Mouse (Mus musculus): Measurements from ENCODE around the gene Stard9. TPM values are rescaled to one million over a fixed set of nuclear protein-coding genes. Genes with fewer than 3 reads are reported as not detected.
"Not testable (repeated sequence)": the region's sequence is repeated elsewhere in the genome, so short reads cannot be mapped to it uniquely, and the experiment has no call there.

Stard9 gene
- polyA plus RNA-seq, 1 experiment from 2014 or later, result 4.5 TPM

GRCm38 (mm10) chr2:120667446-120667845, 38.5 kb downstream of the Stard9 start:
- Histone ChIP-seq H3K27ac (ENCODE audit: low read length) (no peak overlapping the region), H3K4me1 (ENCODE audit: insufficient read depth, low read length) (peaks cover 6% of the 10 kb centered on the region; the same call in 1 of the 2 replicates), H3K4me3 (ENCODE audit: low read length) (no peak overlapping the region), H3K27me3 (ENCODE audit: insufficient read depth, low read length) (no peaks in the 10 kb centered on the region), H3K36me3 (ENCODE audit: insufficient read depth, low read length) (0 out of 2 replicates have a peak, but pooled peaks cover 3% of the 10 kb centered on the region), H3K9me3 (ENCODE audit: low read length) (no peaks in the 10 kb centered on the region), H3K4me2 (replicated peaks; ENCODE audit: low read depth, low read length) (no peak overlapping the region), H3K9ac (replicated peaks; ENCODE audit: low read length) (no peak overlapping the region)
- WGBS, result 85% methylated on average over 2 of the region's 2 CpGs
- ATAC-seq (ENCODE audit: low FRiP score, low TSS enrichment), result no peak

- H3K9ac ChIP-seq (replicated peaks; ENCODE audit: low read length), result no peak overlapping the region
- no peak overlapping the region for H3K27ac ChIP-seq (ENCODE audit: low read length)
- H3K4me3 ChIP-seq (ENCODE audit: low read length), result no peak overlapping the region
- no peak for ATAC-seq (ENCODE audit: low FRiP score, low TSS enrichment)
- 0 out of 2 replicates have a peak, but pooled peaks cover 3% of the 10 kb centered on the region for H3K36me3 ChIP-seq (ENCODE audit: insufficient read depth, low read length)
- H3K27me3 ChIP-seq (ENCODE audit: insufficient read depth, low read length), result no peaks in the 10 kb centered on the region
- WGBS, result 74% methylated on average over 2 of the region's 2 CpGs
- H3K9me3 ChIP-seq (ENCODE audit: low read length), result no peaks in the 10 kb centered on the region
- no peak overlapping the region for H3K4me2 ChIP-seq (replicated peaks; ENCODE audit: low read depth, low read length)
- H3K4me1 ChIP-seq (ENCODE audit: insufficient read depth, low read length), result no peaks in the 10 kb centered on the region
Measured at GRCm38 (mm10) chr2:120670253-120670652, 41.3 kb downstream of the Stard9 start.

GRCm38 (mm10) chr2:120681151-120681550, 52.2 kb downstream of the Stard9 start:
- 85% methylated on average over 7 of the region's 7 CpGs for WGBS
- ATAC-seq (ENCODE audit: low FRiP score, low TSS enrichment); H3K4me1 ChIP-seq (ENCODE audit: insufficient read depth, low read length); H3K4me2 ChIP-seq (replicated peaks; ENCODE audit: low read depth, low read length); H3K36me3 ChIP-seq (ENCODE audit: insufficient read depth, low read length); H3K27me3 ChIP-seq (ENCODE audit: insufficient read depth, low read length); H3K4me3 ChIP-seq (ENCODE audit: low read length); H3K9ac ChIP-seq (replicated peaks; ENCODE audit: low read length); H3K9me3 ChIP-seq (ENCODE audit: low read length); H3K27ac ChIP-seq (ENCODE audit: low read length): not testable (repeated sequence)

GRCm38 (mm10) chr2:120697767-120698166, 68.8 kb downstream of the Stard9 start:
- H3K27me3 ChIP-seq (ENCODE audit: insufficient read depth, low read length), result no peaks in the 10 kb centered on the region
- WGBS, result 81% methylated on average over 5 of the region's 5 CpGs
- no peak for ATAC-seq (ENCODE audit: low FRiP score, low TSS enrichment)
- no peak overlapping the region for H3K9ac ChIP-seq (replicated peaks; ENCODE audit: low read length)
- no peaks in the 10 kb centered on the region for H3K4me1 ChIP-seq (ENCODE audit: insufficient read depth, low read length)
- H3K4me2 ChIP-seq (replicated peaks; ENCODE audit: low read depth, low read length), result no peak overlapping the region
- no peaks in the 10 kb centered on the region for H3K9me3 ChIP-seq (ENCODE audit: low read length)
- no peak overlapping the region for H3K27ac ChIP-seq (ENCODE audit: low read length)
- no peak overlapping the region for H3K4me3 ChIP-seq (ENCODE audit: low read length)
- peaks cover 11% of the 10 kb centered on the region for H3K36me3 ChIP-seq (ENCODE audit: insufficient read depth, low read length)

- no peak overlapping the region for H3K27ac ChIP-seq (ENCODE audit: low read length)
- WGBS, result 81% methylated on average over 3 of the region's 3 CpGs
- no peak overlapping the region for H3K4me2 ChIP-seq (replicated peaks; ENCODE audit: low read depth, low read length)
- H3K27me3 ChIP-seq (ENCODE audit: insufficient read depth, low read length), result no peaks in the 10 kb centered on the region
- no peaks in the 10 kb centered on the region for H3K4me1 ChIP-seq (ENCODE audit: insufficient read depth, low read length)
- peaks cover 7% of the 10 kb centered on the region; the same call in 1 of the 2 replicates for H3K36me3 ChIP-seq (ENCODE audit: insufficient read depth, low read length)
- no peak overlapping the region for H3K4me3 ChIP-seq (ENCODE audit: low read length)
- no peak overlapping the region for H3K9ac ChIP-seq (replicated peaks; ENCODE audit: low read length)
- H3K9me3 ChIP-seq (ENCODE audit: low read length), result no peaks in the 10 kb centered on the region
- ATAC-seq (ENCODE audit: low FRiP score, low TSS enrichment), result no peak
Measured at GRCm38 (mm10) chr2:120700379-120700885, 71.5 kb downstream of the Stard9 start.

- WGBS, result 85% methylated on average over 5 of the region's 5 CpGs
- H3K36me3 ChIP-seq (ENCODE audit: insufficient read depth, low read length), result peaks cover 5% of the 10 kb centered on the region; the same call in 1 of the 2 replicates
Measured at GRCm38 (mm10) chr2:120702675-120703074, 73.8 kb downstream of the Stard9 start.

GRCm38 (mm10) chr2:120707041-120707440, 78.1 kb downstream of the Stard9 start:
- ATAC-seq (ENCODE audit: low FRiP score, low TSS enrichment), result no peak
- H3K9ac ChIP-seq (replicated peaks; ENCODE audit: low read length), result no peak overlapping the region
- no peaks in the 10 kb centered on the region for H3K27me3 ChIP-seq (ENCODE audit: insufficient read depth, low read length)
- H3K4me2 ChIP-seq (replicated peaks; ENCODE audit: low read depth, low read length), result no peak overlapping the region
- H3K27ac ChIP-seq (ENCODE audit: low read length), result no peak overlapping the region
- H3K4me3 ChIP-seq (ENCODE audit: low read length), result no peak overlapping the region
- H3K4me1 ChIP-seq (ENCODE audit: insufficient read depth, low read length), result no peaks in the 10 kb centered on the region
- H3K36me3 ChIP-seq (ENCODE audit: insufficient read depth, low read length), result peaks cover 5% of the 10 kb centered on the region; the same call in 1 of the 2 replicates
- H3K9me3 ChIP-seq (ENCODE audit: low read length), result no peaks in the 10 kb centered on the region

More at GRCm38 (mm10) chr2:120702675-120703074, 73.8 kb downstream of the Stard9 start:
- no peak overlapping the region for H3K4me3 ChIP-seq (ENCODE audit: low read length)
- no peak overlapping the region for H3K4me2 ChIP-seq (replicated peaks; ENCODE audit: low read depth, low read length)
- no peaks in the 10 kb centered on the region for H3K27me3 ChIP-seq (ENCODE audit: insufficient read depth, low read length)
- no peak overlapping the region for H3K9ac ChIP-seq (replicated peaks; ENCODE audit: low read length)
- no peak for ATAC-seq (ENCODE audit: low FRiP score, low TSS enrichment)
- no peak overlapping the region for H3K27ac ChIP-seq (ENCODE audit: low read length)
- no peaks in the 10 kb centered on the region for H3K9me3 ChIP-seq (ENCODE audit: low read length)
- no peaks in the 10 kb centered on the region for H3K4me1 ChIP-seq (ENCODE audit: insufficient read depth, low read length)

- WGBS, result 89% methylated on average over 3 of the region's 3 CpGs
- H3K4me2 ChIP-seq (replicated peaks; ENCODE audit: low read depth, low read length), result no peak overlapping the region
- no peaks in the 10 kb centered on the region for H3K4me1 ChIP-seq (ENCODE audit: insufficient read depth, low read length)
- H3K9ac ChIP-seq (replicated peaks; ENCODE audit: low read length), result no peak overlapping the region
- peaks cover 30% of the 10 kb centered on the region for H3K36me3 ChIP-seq (ENCODE audit: insufficient read depth, low read length)
- no peaks in the 10 kb centered on the region for H3K27me3 ChIP-seq (ENCODE audit: insufficient read depth, low read length)
- no peak for ATAC-seq (ENCODE audit: low FRiP score, low TSS enrichment)
- H3K4me3 ChIP-seq (ENCODE audit: low read length), result no peak overlapping the region
- H3K9me3 ChIP-seq (ENCODE audit: low read length), result no peaks in the 10 kb centered on the region
- H3K27ac ChIP-seq (ENCODE audit: low read length), result no peak overlapping the region
Measured at GRCm38 (mm10) chr2:120710154-120710553, 81.2 kb downstream of the Stard9 start.

GRCm38 (mm10) chr2:120710948-120711347, 82.0 kb downstream of the Stard9 start:
- H3K4me1 ChIP-seq (ENCODE audit: insufficient read depth, low read length), result no peaks in the 10 kb centered on the region
- no peak overlapping the region for H3K27ac ChIP-seq (ENCODE audit: low read length)
- 91% methylated on average over 3 of the region's 3 CpGs for WGBS
- no peaks in the 10 kb centered on the region for H3K27me3 ChIP-seq (ENCODE audit: insufficient read depth, low read length)
- ATAC-seq (ENCODE audit: low FRiP score, low TSS enrichment), result no peak
- peaks cover 32% of the 10 kb centered on the region for H3K36me3 ChIP-seq (ENCODE audit: insufficient read depth, low read length)
- no peaks in the 10 kb centered on the region for H3K9me3 ChIP-seq (ENCODE audit: low read length)
- no peak overlapping the region for H3K4me3 ChIP-seq (ENCODE audit: low read length)
- no peak overlapping the region for H3K4me2 ChIP-seq (replicated peaks; ENCODE audit: low read depth, low read length)
- H3K9ac ChIP-seq (replicated peaks; ENCODE audit: low read length), result no peak overlapping the region

GRCm38 (mm10) chr2:120713441-120713840, 84.5 kb downstream of the Stard9 start:
- H3K36me3 ChIP-seq (ENCODE audit: insufficient read depth, low read length), result peaks cover 50% of the 10 kb centered on the region
- no peak overlapping the region for H3K9ac ChIP-seq (replicated peaks; ENCODE audit: low read length)
- H3K4me3 ChIP-seq (ENCODE audit: low read length), result no peak overlapping the region
- ATAC-seq (ENCODE audit: low FRiP score, low TSS enrichment), result no peak
- H3K27me3 ChIP-seq (ENCODE audit: insufficient read depth, low read length), result no peaks in the 10 kb centered on the region
- no peak overlapping the region for H3K4me2 ChIP-seq (replicated peaks; ENCODE audit: low read depth, low read length)
- H3K27ac ChIP-seq (ENCODE audit: low read length), result no peak overlapping the region
- WGBS, result 97% methylated on average over 3 of the region's 3 CpGs
- no peaks in the 10 kb centered on the region for H3K4me1 ChIP-seq (ENCODE audit: insufficient read depth, low read length)
- H3K9me3 ChIP-seq (ENCODE audit: low read length), result no peaks in the 10 kb centered on the region

Measured in kidney, embryonic 16.5 days (tissue).